Mouse (Mus musculus) ES-Bruce4 (cell line): ENCODE measurements around the gene Gpd2.

Experiments
- CTCF ChIP-seq: IDR thresholded peaks from one replicate; pipeline ENCODE4 v1.8.1; 2011; ENCODE audit warnings: low read depth, low read length
- EP300 ChIP-seq: IDR thresholded peaks from 2 replicates; pipeline ENCODE4 v1.6.1; 2011; ENCODE audit warnings: low read depth, low read length; ENCODE audit not compliant: insufficient read depth
- POLR2A ChIP-seq: IDR thresholded peaks from one replicate; pipeline ENCODE4 v1.8.1; 2011; ENCODE audit warnings: low read length; ENCODE audit not compliant: insufficient read depth

DNA sequence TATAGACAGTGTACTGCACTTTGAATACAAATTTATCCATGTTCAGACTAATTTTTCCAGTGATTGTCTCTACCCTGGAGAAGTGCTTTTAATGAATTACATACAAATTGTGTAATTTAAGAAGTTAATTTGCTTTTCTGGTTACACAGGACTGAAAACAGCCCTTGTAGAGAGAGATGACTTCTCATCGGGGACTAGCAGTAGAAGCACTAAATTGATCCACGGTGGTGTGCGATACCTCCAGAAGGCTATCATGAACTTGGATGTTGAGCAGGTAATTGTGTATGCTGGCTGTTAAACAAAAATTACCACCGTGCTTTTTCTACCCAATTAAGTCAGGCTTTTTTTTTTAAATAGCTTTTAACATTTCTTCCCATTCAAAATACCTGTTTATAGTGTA, 66.8 kb downstream of the Gpd2 start:
- no peak for TF ChIP-seq CTCF
- no peak for TF ChIP-seq POLR2A
- TF ChIP-seq EP300: no peak
